ENCODE assay signal across 9 mouse cellular contexts in the genomic region with DNA sequence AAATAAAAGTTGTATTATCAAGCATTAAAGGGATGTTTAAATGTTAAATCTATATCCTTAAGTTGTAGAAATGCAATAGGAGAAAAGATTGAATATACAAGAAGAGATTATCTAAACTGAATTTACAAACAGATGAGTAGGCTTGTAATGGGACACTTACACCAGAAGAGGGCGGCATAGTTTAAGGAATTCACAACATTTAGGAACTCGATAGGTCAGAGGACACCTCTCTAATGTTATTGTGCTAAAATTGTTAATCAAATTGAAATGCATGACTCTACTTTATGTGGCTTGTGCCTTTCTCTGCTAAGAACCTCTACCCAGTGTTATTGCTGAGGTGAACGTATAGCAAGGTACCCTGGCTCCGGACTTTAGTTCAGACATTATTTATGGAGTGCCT.
DNase-seq lines count a peak whose midpoint lies in the region; ATAC-seq and TF ChIP-seq lines count a peak whose summit lies in the region.
"Had no signal": no experiment of that assay in that cellular context is flagged by ENCODE, and none has a peak within 500 bp of the region (broad histone marks: within the 10 kb centered on the region; RNA-seq: fewer than 3 reads in every experiment).

No protein-coding gene starts in this region.

- peak; percentile 15; the same call in 1 of the 2 replicates for TF ChIP-seq CTCF in lung, adult 2 months (IDR thresholded peaks at IDR 0.05; ENCODE audit: insufficient read depth, low read length)

- peak; percentile 57 for ATAC-seq in midbrain, embryonic 15.5 days (replicated peaks)

- no peak overlapping the region for H3K9ac ChIP-seq in midbrain, embryonic 15.5 days
- H3K9ac ChIP-seq: liver, embryonic 15.5 days had no signal

- no peaks in the 10 kb centered on the region for H3K9me3 ChIP-seq in midbrain, embryonic 15.5 days
- H3K9me3 ChIP-seq: liver, embryonic 15.5 days had no signal

- intact Hi-C loops in left cerebral cortex, postnatal 36 days (cut with DNase I), result loop anchor here (1.0 to 2.0 kb wide), 2 partner anchors 300 to 447 kb away; no protein-coding TSS in a partner anchor

- no peak overlapping the region for H3K4me3 ChIP-seq in lung, adult 2 months (replicated peaks; ENCODE audit: extremely low read depth, low read depth, low read length)
- no peak overlapping the region for H3K4me3 ChIP-seq in midbrain, embryonic 15.5 days
- H3K4me3 ChIP-seq: liver, embryonic 15.5 days had no signal

- no peaks in the 10 kb centered on the region for H3K4me1 ChIP-seq in lung, adult 2 months (ENCODE audit: control insufficient read depth, insufficient read depth, low read length)
- no peaks in the 10 kb centered on the region for H3K4me1 ChIP-seq in midbrain, embryonic 15.5 days
- H3K4me1 ChIP-seq: liver, embryonic 15.5 days had no signal

- WGBS in lung, adult 2 months, result 35% methylated on average over 4 of the region's 4 CpGs
- 34% methylated on average over 4 of the region's 4 CpGs for WGBS in midbrain, embryonic 15.5 days

- DNase-seq in lung, adult 2 months, result no peak
- DNase-seq in lung, postnatal 14 days, result no peak
- DNase-seq in cerebellum, postnatal 14 days, result peak; percentile 28 to 65
- DNase-seq in induced T-regulatory cell, adult 2 months (ENCODE audit: low read depth), result peak; percentile 14
- DNase-seq in gastrocnemius, postnatal 10 days, result no peak
- DNase-seq in layer of hippocampus, postnatal 36 days, result no peak
- DNase-seq in left cerebral cortex, postnatal 36 days (ENCODE audit: low spot score in 2 of 2), result no peak

- no peaks in the 10 kb centered on the region for H3K36me3 ChIP-seq in midbrain, embryonic 15.5 days (replicated peaks)
- H3K36me3 ChIP-seq: liver, embryonic 15.5 days had no signal

- TF ChIP-seq POLR2A in lung, adult 2 months (IDR thresholded peaks at IDR 0.05; ENCODE audit: borderline replicate concordance, extremely low read depth, low read depth, low read length), result no peak

- H3K4me2 ChIP-seq in midbrain, embryonic 15.5 days, result no peak overlapping the region
- H3K4me2 ChIP-seq: liver, embryonic 15.5 days had no signal

- no peaks in the 10 kb centered on the region for H3K27me3 ChIP-seq in midbrain, embryonic 15.5 days (replicated peaks)
- H3K27me3 ChIP-seq: liver, embryonic 15.5 days had no signal

- H3K27ac ChIP-seq in midbrain, embryonic 15.5 days, result no peak overlapping the region
- H3K27ac ChIP-seq: liver, embryonic 15.5 days had no signal

Comparison
In these comparisons a context has a peak if more than half of its experiments do, and no peak if none do; other contexts are left out.
1. DNase-seq: peak in cerebellum, postnatal 14 days (2 of 2) and induced T-regulatory cell, adult 2 months (single experiment); none in lung, adult 2 months (single experiment), lung, postnatal 14 days (single experiment), gastrocnemius, postnatal 10 days (single experiment), layer of hippocampus, postnatal 36 days (0 of 2) and left cerebral cortex, postnatal 36 days (0 of 2).